Mouse (Mus musculus) liver, embryonic 14.5 days (tissue): ENCODE measurements around the gene Gm7138.

ENCODE experiments used
- CTCF ChIP-seq: IDR thresholded peaks from 2 replicates; pipeline ENCODE4 v1.5.1; 2016; ENCODE audit warnings: antibody characterized with exemption, low read depth, control low read depth
- EP300 ChIP-seq: IDR thresholded peaks from 2 replicates; pipeline ENCODE4 v1.6.1; 2016; ENCODE audit warnings: antibody characterized with exemption, low read depth

GRCm38 (mm10) chr10:77738929-77739328 lies 37.8 kb downstream of the Gm7138 start:
- TF ChIP-seq EP300 (no peak), CTCF (no peak)
